Mouse (Mus musculus) small intestine, adult 2 months (tissue): ENCODE measurements around the gene Atp1a1. TPM values are rescaled to one million over a fixed set of nuclear protein-coding genes. Genes with fewer than 3 reads are reported as not detected.

Experiments
- H3K27ac ChIP-seq: fragments of 200-500 bp; 2 replicates; pipeline ENCODE4 v1.5.1; 2012; ENCODE audit warnings: low read depth, low read length, control low read depth, inconsistent platforms; ENCODE audit not compliant: insufficient read depth
- H3K27me3 ChIP-seq: fragments of 200-500 bp; 2 replicates; pipeline ENCODE4 v1.6.1; 2012; ENCODE audit warnings: mild to moderate bottlenecking, moderate library complexity, low read length, inconsistent platforms; ENCODE audit not compliant: control insufficient read depth, insufficient read depth
- H3K36me3 ChIP-seq: fragments of 200-500 bp; 2 replicates; pipeline ENCODE4 v1.6.1; 2012; ENCODE audit warnings: mild to moderate bottlenecking, low read length, control low read depth, inconsistent platforms; ENCODE audit not compliant: control insufficient read depth, insufficient read depth
- H3K4me1 ChIP-seq: fragments of 200-500 bp; 2 replicates; pipeline ENCODE4 v1.6.1; 2012; ENCODE audit warnings: low read length, inconsistent platforms, mixed read lengths; ENCODE audit not compliant: control insufficient read depth, insufficient read depth, insufficient read length
- H3K4me3 ChIP-seq: fragments of 200-500 bp; 2 replicates; pipeline ENCODE4 v1.5.1; 2012; ENCODE audit warnings: low read depth, mild to moderate bottlenecking, control low read depth, inconsistent platforms, low read length, moderate library complexity
- CTCF ChIP-seq: fragments of 200-500 bp; IDR thresholded peaks from 2 replicates; pipeline ENCODE4 v1.5.1; 2012; ENCODE audit warnings: low read depth, mild to moderate bottlenecking, control low read depth, inconsistent platforms, low read length, moderate library complexity, mixed read lengths; ENCODE audit not compliant: insufficient replicate concordance, insufficient read length; ENCODE audit errors: extremely low read depth
- POLR2A ChIP-seq: fragments of 200-500 bp; IDR thresholded peaks from 2 replicates; pipeline ENCODE4 v1.6.1; 2012; ENCODE audit warnings: low read depth, mild to moderate bottlenecking, control low read depth, inconsistent platforms, low read length, moderate library complexity
- WGBS: fragments of 180-500 bp; shearing (Covaris S2); methylation state at CpG from one replicate; pipeline ENCODE4 v1.1.7; 2018; 5-methylcytosine and 5-hydroxymethylcytosine counted together
- polyA plus RNA-seq: library from polyadenylated mRNA; depleted of rRNA; stranded (reverse); fragments of >200 nt; gene quantifications from 2 replicates; pipeline ENCODE4 v1.2.3, GENCODE M21; 2012; rRNA removed

Gene Atp1a1
- polyA plus RNA-seq: 458 and 1,132 TPM in 2 replicates

DNA sequence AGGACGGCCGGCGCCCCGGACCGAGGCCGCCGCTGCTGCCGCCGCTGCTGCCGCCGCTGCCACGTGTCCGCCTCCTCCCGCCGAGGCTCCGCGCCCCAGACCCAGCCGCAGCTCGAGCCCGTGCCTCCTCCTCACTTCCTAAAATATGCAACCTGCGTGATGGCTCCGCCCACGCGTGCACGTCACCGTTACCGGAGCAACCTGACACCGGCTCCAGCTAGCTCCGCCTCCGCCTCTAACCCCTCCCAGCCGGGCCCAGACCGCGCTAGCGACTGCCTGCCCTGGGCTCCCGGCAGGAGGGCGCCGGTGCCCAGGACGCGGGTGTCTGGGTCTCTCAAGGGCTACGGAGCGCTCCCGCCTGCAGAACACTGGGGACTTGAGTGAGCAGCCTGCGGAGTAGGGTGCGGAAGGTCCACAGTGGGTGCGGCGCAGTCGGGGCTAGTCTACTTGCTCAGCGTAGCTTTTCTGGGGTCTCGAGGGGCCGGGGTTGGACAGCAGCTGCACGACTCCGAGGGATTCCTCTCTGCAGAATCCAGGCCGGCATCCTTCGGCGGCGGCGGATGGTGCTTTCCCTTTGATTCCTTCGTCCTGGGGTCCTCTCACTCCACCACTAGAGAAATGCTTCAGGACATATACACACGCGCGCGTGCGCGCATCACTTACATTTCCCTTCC, at the start of gene Atp1a1:
Gene Atp1a1 (minus strand): TSS at position 135 of the 674 bp plus-strand sequence.
- WGBS: 2% methylated on average over 64 of the region's 64 CpGs
- H3K27me3 ChIP-seq: no peaks in the 10 kb centered on the region
- peak; percentile 98 for TF ChIP-seq POLR2A
- no peak for TF ChIP-seq CTCF
- H3K27ac ChIP-seq: peak within 1 kb of the TSS; percentile 99
- H3K36me3 ChIP-seq: peaks cover 15% of the 10 kb centered on the region
- peaks cover 3% of the 10 kb centered on the region; the same call in 1 of the 2 replicates for H3K4me1 ChIP-seq
- peak within 1 kb of the TSS; percentile 87 for H3K4me3 ChIP-seq

DNA sequence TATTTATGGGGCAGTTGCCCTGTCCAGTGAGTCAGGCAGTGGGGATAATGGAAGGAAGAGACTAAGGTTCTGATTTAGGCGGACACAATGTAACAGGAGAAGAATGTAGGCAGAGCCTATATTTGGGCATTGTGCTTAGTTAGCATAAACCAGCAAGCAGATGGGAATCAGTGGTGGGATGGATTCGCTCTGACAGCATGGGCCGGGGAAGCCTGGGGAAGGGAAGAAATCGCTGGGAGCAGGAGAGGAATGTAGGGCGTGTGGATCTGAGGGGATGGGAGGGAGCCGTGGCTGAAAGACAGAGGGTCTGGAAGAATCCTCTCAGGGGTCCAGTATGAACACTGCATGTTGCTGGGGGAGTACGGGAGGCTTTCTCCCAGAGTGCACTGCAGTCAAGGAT, 49.0 kb upstream of the Atp1a1 start:
- Histone ChIP-seq H3K36me3 (no peaks in the 10 kb centered on the region), H3K4me1 (peaks cover 10% of the 10 kb centered on the region; the same call in 1 of the 2 replicates), H3K27me3 (no peaks in the 10 kb centered on the region), H3K27ac (no peak overlapping the region), H3K4me3 (no peak overlapping the region)
- TF ChIP-seq CTCF (no peak), POLR2A (no peak)
- WGBS: 76% methylated on average over 7 of the region's 7 CpGs

DNA sequence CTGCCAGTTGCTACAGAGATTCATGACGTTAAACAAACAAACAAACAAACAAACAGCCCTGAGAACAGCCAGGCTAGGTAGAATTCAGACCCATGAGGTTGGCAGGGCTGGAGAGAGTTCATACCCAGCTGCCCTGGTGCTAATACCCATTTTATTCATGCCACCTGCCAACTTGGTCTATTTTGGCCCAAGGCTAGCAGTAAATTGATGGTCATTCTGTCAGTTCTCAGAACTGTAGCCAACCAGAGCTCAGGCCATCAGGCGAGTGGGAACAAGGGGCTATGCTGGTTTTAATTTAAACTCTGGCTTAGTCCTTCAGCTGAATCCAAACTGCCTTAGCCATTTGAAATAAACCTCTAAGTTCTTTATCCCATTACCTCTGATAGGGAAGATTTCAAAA, 48.5 kb upstream of the Atp1a1 start:
- 70% methylated on average over 2 of the region's 2 CpGs for WGBS
- no peaks in the 10 kb centered on the region for H3K27me3 ChIP-seq
- TF ChIP-seq POLR2A (no peak), CTCF (no peak)
- H3K27ac ChIP-seq: no peak overlapping the region
- peaks cover 10% of the 10 kb centered on the region; the same call in 1 of the 2 replicates for H3K4me1 ChIP-seq
- no peak overlapping the region for H3K4me3 ChIP-seq
- no peaks in the 10 kb centered on the region for H3K36me3 ChIP-seq

DNA sequence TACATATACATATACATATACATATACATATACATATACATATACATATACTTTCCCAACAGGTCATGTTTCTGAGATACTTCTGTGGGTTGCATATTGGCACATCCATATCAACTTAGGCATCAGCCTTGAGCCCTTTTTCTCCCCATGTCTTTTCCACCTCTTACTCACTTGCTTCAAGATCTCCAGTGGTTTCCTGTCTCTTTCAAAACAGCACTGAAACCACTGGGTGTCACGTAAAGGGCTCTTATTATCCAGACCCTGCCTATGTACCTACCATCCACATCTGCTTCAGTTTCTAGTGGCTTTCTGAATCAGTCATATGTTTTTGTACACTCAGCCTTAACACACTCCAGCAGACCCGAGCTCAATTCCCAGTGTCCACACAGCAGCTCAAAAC, 45.8 kb upstream of the Atp1a1 start:
- no peak overlapping the region for H3K27ac ChIP-seq
- peaks cover 10% of the 10 kb centered on the region; the same call in 1 of the 2 replicates for H3K4me1 ChIP-seq
- no peak overlapping the region for H3K4me3 ChIP-seq
- no peaks in the 10 kb centered on the region for H3K27me3 ChIP-seq
- 71% methylated on average over 2 of the region's 2 CpGs for WGBS
- no peaks in the 10 kb centered on the region for H3K36me3 ChIP-seq
- TF ChIP-seq POLR2A (no peak), CTCF (no peak)

DNA sequence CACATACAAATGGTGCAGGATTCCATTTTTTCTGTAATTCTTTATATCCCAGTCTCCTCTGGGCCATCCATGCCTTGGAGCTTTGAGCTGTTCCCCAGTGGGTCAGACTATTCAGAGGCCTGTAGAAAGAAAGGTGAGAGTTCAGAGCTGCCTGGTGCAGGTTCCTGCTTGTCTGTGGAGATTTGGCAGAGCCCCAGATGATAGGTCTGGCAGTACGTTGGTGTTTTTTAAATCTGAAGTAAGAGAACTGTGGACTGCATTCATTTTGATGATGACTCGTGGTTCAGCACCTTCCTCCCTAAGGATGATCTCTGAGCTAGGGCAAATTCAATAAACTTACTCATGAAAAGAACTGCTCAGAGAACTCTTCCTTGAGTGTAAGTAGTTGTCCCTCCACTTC, 44.8 kb upstream of the Atp1a1 start:
- H3K4me1 ChIP-seq: peaks cover 3% of the 10 kb centered on the region; the same call in 1 of the 2 replicates
- H3K36me3 ChIP-seq: no peaks in the 10 kb centered on the region
- 41% methylated on average over 2 of the region's 2 CpGs for WGBS
- H3K27ac ChIP-seq: no peak overlapping the region
- no peak overlapping the region for H3K4me3 ChIP-seq
- H3K27me3 ChIP-seq: no peaks in the 10 kb centered on the region
- no peak for TF ChIP-seq POLR2A
- no peak for TF ChIP-seq CTCF

DNA sequence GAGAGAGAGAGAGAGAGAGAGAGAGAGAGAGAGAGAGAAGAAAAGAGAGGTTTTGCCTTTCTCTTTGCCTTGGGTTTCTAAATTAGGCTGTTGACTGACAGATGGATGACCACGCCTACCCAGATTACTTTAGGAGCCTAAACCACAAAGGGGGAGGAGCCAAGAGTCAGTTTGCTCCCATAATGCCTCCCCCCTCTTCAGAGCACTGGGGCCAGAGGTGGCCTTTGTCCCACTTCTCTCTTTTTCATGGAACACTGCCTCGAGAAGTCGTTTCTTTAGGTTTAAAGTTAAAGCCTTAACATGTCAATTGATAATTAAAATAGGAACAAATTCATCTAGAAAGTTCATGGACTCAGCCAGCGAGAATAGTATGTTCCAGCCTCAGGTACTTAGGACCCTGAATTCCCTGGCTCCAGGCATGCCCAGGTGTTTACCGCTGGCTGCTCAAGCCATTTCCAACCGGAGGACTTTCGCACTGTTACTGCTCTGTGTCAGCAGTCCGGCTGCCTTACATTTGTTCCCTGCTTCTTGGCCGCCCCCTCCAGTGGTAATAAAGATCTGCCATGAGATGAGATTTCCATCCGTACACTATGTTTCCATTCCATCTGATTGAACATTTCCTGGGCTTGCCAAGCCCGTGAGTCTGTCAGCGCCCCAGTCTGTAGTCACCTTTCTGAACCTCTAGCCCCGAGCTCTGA, 43.8 kb upstream of the Atp1a1 start:
- 38% methylated on average over 13 of the region's 13 CpGs for WGBS
- Histone ChIP-seq H3K36me3 (no peaks in the 10 kb centered on the region), H3K4me3 (no peak overlapping the region), H3K27ac (no peak overlapping the region), H3K4me1 (no peaks in the 10 kb centered on the region), H3K27me3 (no peaks in the 10 kb centered on the region)
- TF ChIP-seq CTCF: no peak
- TF ChIP-seq POLR2A: no peak

DNA sequence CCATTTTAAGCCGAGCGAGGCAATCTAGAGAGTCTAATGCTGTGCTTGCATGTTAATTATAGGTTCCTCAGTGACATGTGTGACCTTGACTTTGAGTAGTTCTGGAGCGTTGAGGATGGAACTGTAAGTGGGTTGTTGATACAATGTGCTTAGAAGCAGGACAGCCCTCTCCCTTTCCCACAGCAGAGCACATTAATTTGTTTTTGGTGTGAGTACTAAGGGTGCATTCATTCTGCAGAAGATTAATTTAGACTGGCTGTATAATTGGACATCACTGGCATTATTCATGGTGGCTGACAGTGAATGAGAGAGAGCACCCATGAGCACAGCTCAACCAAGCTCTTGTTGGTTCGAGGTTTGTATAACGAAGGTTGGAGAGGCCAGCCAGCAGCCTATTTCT, 42.3 kb upstream of the Atp1a1 start:
- Histone ChIP-seq H3K4me3 (no peak overlapping the region), H3K36me3 (no peaks in the 10 kb centered on the region), H3K27me3 (no peaks in the 10 kb centered on the region), H3K4me1 (no peaks in the 10 kb centered on the region), H3K27ac (no peak overlapping the region)
- TF ChIP-seq POLR2A: no peak
- no peak for TF ChIP-seq CTCF
- 87% methylated on average over 5 of the region's 5 CpGs for WGBS
